Mouse (Mus musculus): ENCODE results near the gene Smug1. TPM values are rescaled to one million over a fixed set of nuclear protein-coding genes. Genes with fewer than 3 reads are reported as not detected.
A peak's percentile ranks its signal among the peaks of the same experiment; 100 is the strongest.

Gene Smug1
- polyA plus RNA-seq, 1 experiment from 2014 or later = 21.7 TPM

- Histone ChIP-seq H3K27ac (no peak overlapping the region), H3K36me3 (replicated peaks) (0 out of 2 replicates have a peak, but pooled peaks cover 3% of the 10 kb centered on the region), H3K4me1 (peaks cover 22% of the 10 kb centered on the region), H3K4me3 (no peak overlapping the region), H3K27me3 (ENCODE audit: poor library complexity, severe bottlenecking) (peaks cover 93% of the 10 kb centered on the region), H3K9me3 (no peaks in the 10 kb centered on the region)
- no peak for DNase-seq (ENCODE audit: extremely low spot score, low spot score)
- WGBS = 80% methylated on average over 3 of the region's 3 CpGs
Measured at GRCm38 (mm10) chr15:103152371-103152770, 14.5 kb downstream of the Smug1 start.

- no peaks in the 10 kb centered on the region for H3K9me3 ChIP-seq
- DNase-seq (ENCODE audit: extremely low spot score, low spot score) = no peak
- H3K27ac ChIP-seq = no peak overlapping the region
- no peak overlapping the region for H3K4me3 ChIP-seq
- peaks cover 95% of the 10 kb centered on the region for H3K27me3 ChIP-seq (ENCODE audit: poor library complexity, severe bottlenecking)
- 55% methylated on average over 9 of the region's 9 CpGs for WGBS
- peaks cover 20% of the 10 kb centered on the region for H3K4me1 ChIP-seq
- no peaks in the 10 kb centered on the region for H3K36me3 ChIP-seq (replicated peaks)
Measured at GRCm38 (mm10) chr15:103147779-103148178, 19.1 kb downstream of the Smug1 start.

- DNase-seq (ENCODE audit: extremely low spot score, low spot score) = no peak
- Histone ChIP-seq H3K36me3 (replicated peaks) (no peaks in the 10 kb centered on the region), H3K27me3 (ENCODE audit: poor library complexity, severe bottlenecking) (peaks cover 94% of the 10 kb centered on the region), H3K27ac (no peak overlapping the region), H3K4me1 (peaks cover 20% of the 10 kb centered on the region), H3K9me3 (no peaks in the 10 kb centered on the region), H3K4me3 (peak overlapping the region; percentile 56)
- 13% methylated on average over 3 of the region's 3 CpGs for WGBS
Measured at GRCm38 (mm10) chr15:103147422-103147690, 19.5 kb downstream of the Smug1 start.

- H3K27ac ChIP-seq = peak overlapping the region; percentile 75
- no peaks in the 10 kb centered on the region for H3K9me3 ChIP-seq
- peaks cover 91% of the 10 kb centered on the region for H3K27me3 ChIP-seq (ENCODE audit: poor library complexity, severe bottlenecking)
- H3K36me3 ChIP-seq (replicated peaks) = no peaks in the 10 kb centered on the region
- DNase-seq (ENCODE audit: extremely low spot score, low spot score) = no peak
- WGBS = under 1% methylated on average over 57 of the region's 57 CpGs
- H3K4me3 ChIP-seq = peak overlapping the region; percentile 56
- peaks cover 20% of the 10 kb centered on the region for H3K4me1 ChIP-seq
Measured at GRCm38 (mm10) chr15:103146627-103147421, 20.1 kb downstream of the Smug1 start.

- 67% methylated on average over 11 of the region's 11 CpGs for WGBS
- H3K27ac ChIP-seq = no peak overlapping the region
Measured at GRCm38 (mm10) chr15:103145635-103146299, 21.1 kb downstream of the Smug1 start.

GRCm38 (mm10) chr15:103144176-103144575, 22.7 kb downstream of the Smug1 start:
- no peak for DNase-seq (ENCODE audit: extremely low spot score, low spot score)
- no peaks in the 10 kb centered on the region for H3K9me3 ChIP-seq
- 59% methylated on average over 3 of the region's 3 CpGs for WGBS
- no peaks in the 10 kb centered on the region for H3K36me3 ChIP-seq (replicated peaks)
- H3K4me1 ChIP-seq = peaks cover 20% of the 10 kb centered on the region
- H3K27ac ChIP-seq = no peak overlapping the region
- no peak overlapping the region for H3K4me3 ChIP-seq
- H3K27me3 ChIP-seq (ENCODE audit: poor library complexity, severe bottlenecking) = peaks cover 94% of the 10 kb centered on the region

More at GRCm38 (mm10) chr15:103145635-103146299, 21.1 kb downstream of the Smug1 start:
- DNase-seq (ENCODE audit: extremely low spot score, low spot score) = no peak
- H3K9me3 ChIP-seq = no peaks in the 10 kb centered on the region
- peaks cover 94% of the 10 kb centered on the region for H3K27me3 ChIP-seq (ENCODE audit: poor library complexity, severe bottlenecking)
- H3K36me3 ChIP-seq (replicated peaks) = no peaks in the 10 kb centered on the region
- no peak overlapping the region for H3K4me3 ChIP-seq
- H3K4me1 ChIP-seq = peaks cover 20% of the 10 kb centered on the region

GRCm38 (mm10) chr15:103135431-103135947, 31.4 kb downstream of the Smug1 start:
- H3K4me1 ChIP-seq = peaks cover 22% of the 10 kb centered on the region
- H3K4me3 ChIP-seq = no peak overlapping the region
- DNase-seq (ENCODE audit: extremely low spot score, low spot score) = no peak
- H3K36me3 ChIP-seq (replicated peaks) = no peaks in the 10 kb centered on the region
- WGBS = 54% methylated on average over 13 of the region's 13 CpGs
- no peaks in the 10 kb centered on the region for H3K9me3 ChIP-seq
- H3K27me3 ChIP-seq (ENCODE audit: poor library complexity, severe bottlenecking) = peaks cover 98% of the 10 kb centered on the region
- H3K27ac ChIP-seq = no peak overlapping the region

- no peak for DNase-seq (ENCODE audit: extremely low spot score, low spot score)
- 36% methylated on average over 5 of the region's 5 CpGs for WGBS
- H3K4me3 ChIP-seq = no peak overlapping the region
- 0 out of 2 replicates have a peak overlapping the region, but pooled peaks have one; percentile 8 for H3K27ac ChIP-seq
- H3K4me1 ChIP-seq = peaks cover 22% of the 10 kb centered on the region
- peaks cover 99% of the 10 kb centered on the region for H3K27me3 ChIP-seq (ENCODE audit: poor library complexity, severe bottlenecking)
- no peaks in the 10 kb centered on the region for H3K9me3 ChIP-seq
- no peaks in the 10 kb centered on the region for H3K36me3 ChIP-seq (replicated peaks)
Measured at GRCm38 (mm10) chr15:103134277-103135086, 32.4 kb downstream of the Smug1 start.

- no peaks in the 10 kb centered on the region for H3K36me3 ChIP-seq (replicated peaks)
- no peak overlapping the region for H3K27ac ChIP-seq
- no peak for DNase-seq (ENCODE audit: extremely low spot score, low spot score)
- H3K9me3 ChIP-seq = no peaks in the 10 kb centered on the region
- WGBS = 8% methylated on average over 4 of the region's 4 CpGs
- no peak overlapping the region for H3K4me3 ChIP-seq
- H3K4me1 ChIP-seq = peaks cover 22% of the 10 kb centered on the region
- H3K27me3 ChIP-seq (ENCODE audit: poor library complexity, severe bottlenecking) = peaks cover 99% of the 10 kb centered on the region
Measured at GRCm38 (mm10) chr15:103133761-103134160, 33.1 kb downstream of the Smug1 start.

- no peak overlapping the region for H3K4me3 ChIP-seq
- H3K4me1 ChIP-seq = peaks cover 22% of the 10 kb centered on the region
- H3K9me3 ChIP-seq = no peaks in the 10 kb centered on the region; the same call in 1 of the 2 replicates
- H3K27ac ChIP-seq = no peak overlapping the region
- peaks cover 94% of the 10 kb centered on the region for H3K27me3 ChIP-seq (ENCODE audit: poor library complexity, severe bottlenecking)
- 25% methylated on average over 1 of the region's 1 CpGs for WGBS
- no peak for DNase-seq (ENCODE audit: extremely low spot score, low spot score)
- H3K36me3 ChIP-seq (replicated peaks) = no peaks in the 10 kb centered on the region
Measured at GRCm38 (mm10) chr15:103130729-103131128, 36.2 kb downstream of the Smug1 start.

GRCm38 (mm10) chr15:103129289-103129688, 37.6 kb downstream of the Smug1 start:
- peaks cover 94% of the 10 kb centered on the region for H3K27me3 ChIP-seq (ENCODE audit: poor library complexity, severe bottlenecking)
- H3K36me3 ChIP-seq (replicated peaks) = no peaks in the 10 kb centered on the region
- H3K4me1 ChIP-seq = peaks cover 8% of the 10 kb centered on the region
- no peak for DNase-seq (ENCODE audit: extremely low spot score, low spot score)
- H3K9me3 ChIP-seq = no peaks in the 10 kb centered on the region; the same call in 1 of the 2 replicates
- H3K4me3 ChIP-seq = no peak overlapping the region
- 63% methylated on average over 6 of the region's 6 CpGs for whole genome bisulfite sequencing
- no peak overlapping the region for H3K27ac ChIP-seq

GRCm38 (mm10) chr15:103128056-103128833, 38.6 kb downstream of the Smug1 start:
- H3K4me3 ChIP-seq = no peak overlapping the region
- no peaks in the 10 kb centered on the region for H3K36me3 ChIP-seq (replicated peaks)
- H3K27ac ChIP-seq = no peak overlapping the region
- H3K4me1 ChIP-seq = no peaks in the 10 kb centered on the region
- H3K9me3 ChIP-seq = no peaks in the 10 kb centered on the region; the same call in 1 of the 2 replicates
- DNase-seq (ENCODE audit: extremely low spot score, low spot score) = no peak
- 76% methylated on average over 1 of the region's 1 CpGs for WGBS
- peaks cover 94% of the 10 kb centered on the region for H3K27me3 ChIP-seq (ENCODE audit: poor library complexity, severe bottlenecking)

Data from forebrain, embryonic 10.5 days (tissue).